Mouse (Mus musculus) monocyte, adult 2 months (primary cell): ENCODE data around the gene Tmem135.
"Not testable (repeated sequence)": the region's sequence is repeated elsewhere in the genome, so short reads cannot be mapped to it uniquely, and the experiment has no call there.

Experiments
- DNase-seq, 2 experiments: peaks; one replicate each; pipeline ENCODE4 v3.0.0; 2022; ENCODE audit warnings: low spot score in 2 of 2, low read depth in 1 of 2

Gene Tmem135

GRCm38 (mm10) chr7:89327731-89328130, 76.3 kb downstream of the Tmem135 start:
- DNase-seq: no peak

GRCm38 (mm10) chr7:89326761-89327160, 77.3 kb downstream of the Tmem135 start:
- no peak for DNase-seq

GRCm38 (mm10) chr7:89326202-89326601, 77.8 kb downstream of the Tmem135 start:
- DNase-seq: no peak

GRCm38 (mm10) chr7:89322741-89323140, 81.3 kb downstream of the Tmem135 start:
- not testable (repeated sequence) for DNase-seq

- no peak for DNase-seq
Observed at GRCm38 (mm10) chr7:89319351-89319750, 84.7 kb downstream of the Tmem135 start.

- DNase-seq: not testable (repeated sequence)
Observed at GRCm38 (mm10) chr7:89317088-89317487, 86.9 kb downstream of the Tmem135 start.

- no peak for DNase-seq
Observed at GRCm38 (mm10) chr7:89316112-89316511, 87.9 kb downstream of the Tmem135 start.

GRCm38 (mm10) chr7:89311555-89311954, 92.5 kb downstream of the Tmem135 start:
- DNase-seq: no peak

- no peak for DNase-seq
Observed at GRCm38 (mm10) chr7:89308926-89309325, 95.1 kb downstream of the Tmem135 start.

- no peak for DNase-seq
Observed at GRCm38 (mm10) chr7:89308238-89308637, 95.8 kb downstream of the Tmem135 start.

- DNase-seq: no peak
Observed at GRCm38 (mm10) chr7:89306831-89307230, 97.2 kb downstream of the Tmem135 start.

GRCm38 (mm10) chr7:89304958-89305357, 99.1 kb downstream of the Tmem135 start:
- DNase-seq: no peak

GRCm38 (mm10) chr7:89303765-89304164, 100.3 kb downstream of the Tmem135 start:
- no peak for DNase-seq

GRCm38 (mm10) chr7:89298911-89299458, 105.0 kb downstream of the Tmem135 start:
- no peak for DNase-seq

- DNase-seq: no peak
Observed at GRCm38 (mm10) chr7:89296941-89297340, 107.1 kb downstream of the Tmem135 start.

- no peak for DNase-seq
Observed at GRCm38 (mm10) chr7:89282664-89283063, 121.4 kb downstream of the Tmem135 start.

- DNase-seq: not testable (repeated sequence)
Observed at GRCm38 (mm10) chr7:89270438-89270837, 133.6 kb downstream of the Tmem135 start.

GRCm38 (mm10) chr7:89269826-89270225, 134.2 kb downstream of the Tmem135 start:
- DNase-seq: no peak

GRCm38 (mm10) chr7:89267542-89267941, 136.5 kb downstream of the Tmem135 start:
- DNase-seq: no peak

- no peak for DNase-seq
Observed at GRCm38 (mm10) chr7:89266017-89266760, 137.8 kb downstream of the Tmem135 start.

- DNase-seq: no peak
Observed at GRCm38 (mm10) chr7:89260966-89261365, 143.1 kb downstream of the Tmem135 start.

- no peak for DNase-seq
Observed at GRCm38 (mm10) chr7:89258832-89259231, 145.2 kb downstream of the Tmem135 start.
